In genomic region chr8:94836456-94837240, GRCm38 (mm10) we compare ENCODE assay signal across 1 mouse cellular context.
TF ChIP-seq lines count a peak whose summit lies in the region.

No protein-coding gene starts in this region.

TF ChIP-seq in CH12.LX, 34 proteins besides CTCF, POLR2A, EP300 and RAD21 (continued from another document):
- no peak for TF ChIP-seq CHD2 (IDR thresholded peaks at IDR 0.05; ENCODE audit: low read length)
